Mouse (Mus musculus): ENCODE results near the gene March5.
"Not testable (repeated sequence)": the region's sequence is repeated elsewhere in the genome, so short reads cannot be mapped to it uniquely, and the experiment has no call there.

The March5 gene

GRCm38 (mm10) chr19:37208176-37208755 is 923 bp downstream of the March5 start, which contains the start of gene Cpeb3:
TSS of gene Cpeb3 (minus strand) at chr19:37208601.
- DNase-seq (ENCODE audit: low spot score in 2 of 2) = peak; percentile 8 to 26

GRCm38 (mm10) chr19:37208986-37209385 is 1.6 kb downstream of the March5 start:
- DNase-seq (ENCODE audit: low spot score in 2 of 2) = no peak

- DNase-seq (ENCODE audit: low spot score in 2 of 2) = no peak
Observed at GRCm38 (mm10) chr19:37209467-37210128, 2.3 kb downstream of the March5 start.

- no peak for DNase-seq (ENCODE audit: low spot score in 2 of 2)
Observed at GRCm38 (mm10) chr19:37210457-37210856, 3.1 kb downstream of the March5 start.

- DNase-seq (ENCODE audit: low spot score in 2 of 2) = peak in 1 of 2 experiments; percentile 7
Observed at GRCm38 (mm10) chr19:37211416-37211815, 4.1 kb downstream of the March5 start.

GRCm38 (mm10) chr19:37214711-37215110 is 7.4 kb downstream of the March5 start:
- no peak for DNase-seq (ENCODE audit: low spot score in 2 of 2)

- DNase-seq (ENCODE audit: low spot score in 2 of 2) = no peak
Observed at GRCm38 (mm10) chr19:37225197-37225862, 18.0 kb downstream of the March5 start.

- not testable (repeated sequence) for DNase-seq (ENCODE audit: low spot score in 2 of 2)
Observed at GRCm38 (mm10) chr19:37232598-37232997, 25.3 kb downstream of the March5 start.

GRCm38 (mm10) chr19:37233561-37234539 is 26.5 kb downstream of the March5 start:
- DNase-seq (ENCODE audit: low spot score in 2 of 2) = no peak

GRCm38 (mm10) chr19:37235818-37236217 is 28.5 kb downstream of the March5 start:
- no peak for DNase-seq (ENCODE audit: low spot score in 2 of 2)

GRCm38 (mm10) chr19:37237306-37237705 is 30.0 kb downstream of the March5 start:
- no peak for DNase-seq (ENCODE audit: low spot score in 2 of 2)

- DNase-seq (ENCODE audit: low spot score in 2 of 2) = no peak
Observed at GRCm38 (mm10) chr19:37237712-37238437, 30.5 kb downstream of the March5 start.

GRCm38 (mm10) chr19:37238651-37239050 is 31.3 kb downstream of the March5 start:
- DNase-seq (ENCODE audit: low spot score in 2 of 2) = no peak

- DNase-seq (ENCODE audit: low spot score in 2 of 2) = no peak
Observed at GRCm38 (mm10) chr19:37239096-37239495, 31.8 kb downstream of the March5 start.

GRCm38 (mm10) chr19:37241201-37241600 is 33.9 kb downstream of the March5 start:
- no peak for DNase-seq (ENCODE audit: low spot score in 2 of 2)

GRCm38 (mm10) chr19:37242707-37243106 is 35.4 kb downstream of the March5 start:
- DNase-seq (ENCODE audit: low spot score in 2 of 2) = no peak

GRCm38 (mm10) chr19:37246859-37247258 is 39.5 kb downstream of the March5 start:
- DNase-seq (ENCODE audit: low spot score in 2 of 2) = no peak

- DNase-seq (ENCODE audit: low spot score in 2 of 2) = no peak
Observed at GRCm38 (mm10) chr19:37248199-37248598, 40.9 kb downstream of the March5 start.

- no peak for DNase-seq (ENCODE audit: low spot score in 2 of 2)
Observed at GRCm38 (mm10) chr19:37252104-37252503, 44.8 kb downstream of the March5 start.

GRCm38 (mm10) chr19:37255321-37255720 is 48.0 kb downstream of the March5 start:
- DNase-seq (ENCODE audit: low spot score in 2 of 2) = no peak

- no peak for DNase-seq (ENCODE audit: low spot score in 2 of 2)
Observed at GRCm38 (mm10) chr19:37262389-37262788, 55.0 kb downstream of the March5 start.

Data from urinary bladder, postnatal 36 days (tissue).